Mouse (Mus musculus) ovary, postnatal 36 days (tissue): Measurements from ENCODE around the gene Bbx.
A peak's percentile ranks its signal among the peaks of the same experiment; 100 is the strongest.

Experiments used
- DNase-seq: peaks from one replicate; pipeline ENCODE4 v3.0.0; 2022; ENCODE audit warnings: low spot score, mixed read lengths

Bbx gene

GRCm38 (mm10) chr16:50311588-50311987, 120.6 kb downstream of the Bbx start:
- DNase-seq: no peak

GRCm38 (mm10) chr16:50309411-50310042, 122.7 kb downstream of the Bbx start:
- peak; percentile 65 for DNase-seq

DNA sequence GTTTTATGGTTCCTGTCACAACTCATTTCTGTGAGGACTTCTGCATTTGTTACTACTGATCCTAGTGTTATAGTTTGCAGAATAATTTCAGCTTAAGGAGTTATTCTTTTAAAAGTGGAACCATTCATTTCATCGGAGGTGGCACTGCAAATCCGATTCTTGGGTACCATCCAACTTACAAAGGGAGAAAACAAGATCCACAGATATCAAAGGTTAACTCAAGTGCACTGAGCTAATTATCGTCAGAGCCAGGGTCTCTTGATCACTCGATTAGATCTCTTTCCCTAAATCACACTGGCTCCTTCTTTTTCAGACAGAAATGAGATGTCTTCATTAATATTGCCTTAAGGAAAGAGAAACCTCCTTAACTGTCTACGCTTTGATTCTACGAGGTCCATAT, 123.9 kb downstream of the Bbx start:
- no peak for DNase-seq

GRCm38 (mm10) chr16:50307231-50307630, 125.0 kb downstream of the Bbx start:
- no peak for DNase-seq

GRCm38 (mm10) chr16:50306727-50307126, 125.5 kb downstream of the Bbx start:
- DNase-seq: no peak

GRCm38 (mm10) chr16:50305156-50305555, 127.0 kb downstream of the Bbx start:
- no peak for DNase-seq

- no peak for DNase-seq
Observed at GRCm38 (mm10) chr16:50302566-50302965, 129.6 kb downstream of the Bbx start.

- no peak for DNase-seq
Observed at GRCm38 (mm10) chr16:50298743-50299443, 133.3 kb downstream of the Bbx start.

- DNase-seq: no peak
Observed at GRCm38 (mm10) chr16:50293502-50294228, 138.5 kb downstream of the Bbx start.

DNA sequence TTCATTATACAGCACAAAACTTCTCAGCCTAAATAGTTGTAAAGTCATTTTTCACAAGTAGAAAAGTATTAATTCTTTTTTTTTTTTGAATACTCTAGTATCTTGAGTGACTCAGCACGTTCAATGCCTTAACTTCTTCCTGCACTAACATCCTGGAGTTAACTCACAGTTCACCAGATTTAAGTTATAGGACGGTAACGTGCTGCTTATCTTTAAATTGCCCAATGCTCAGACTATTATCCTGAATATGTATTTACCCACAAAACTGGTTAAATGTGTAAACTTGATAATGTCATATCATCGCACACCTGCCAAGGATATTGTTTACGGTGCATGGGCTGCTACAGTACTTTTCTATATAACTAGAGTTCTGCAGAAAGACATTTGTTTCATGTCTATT, 139.4 kb downstream of the Bbx start:
- DNase-seq: no peak

- DNase-seq: no peak
Observed at GRCm38 (mm10) chr16:50289764-50290163, 142.4 kb downstream of the Bbx start.

- no peak for DNase-seq
Observed at GRCm38 (mm10) chr16:50272813-50273212, 159.4 kb downstream of the Bbx start.

DNA sequence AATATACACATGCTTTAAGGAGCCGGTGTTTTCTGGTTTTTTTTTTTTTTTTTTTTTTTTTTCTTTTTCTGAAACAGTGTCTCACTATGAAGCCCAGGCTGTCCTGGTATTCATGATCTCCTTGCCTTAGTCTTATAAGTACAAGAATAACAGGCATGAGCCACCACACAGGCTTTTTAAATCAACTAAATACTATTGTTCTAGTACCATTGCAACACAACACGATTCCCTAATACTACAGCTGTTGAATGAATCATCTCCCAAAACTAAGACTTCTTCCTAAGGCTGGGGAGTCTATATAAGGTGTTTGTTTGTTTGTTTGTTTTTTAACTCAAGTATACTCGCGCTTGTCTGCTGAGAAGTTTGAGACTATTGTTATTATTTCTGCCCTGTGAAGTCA, 169.5 kb downstream of the Bbx start:
- no peak for DNase-seq

DNA sequence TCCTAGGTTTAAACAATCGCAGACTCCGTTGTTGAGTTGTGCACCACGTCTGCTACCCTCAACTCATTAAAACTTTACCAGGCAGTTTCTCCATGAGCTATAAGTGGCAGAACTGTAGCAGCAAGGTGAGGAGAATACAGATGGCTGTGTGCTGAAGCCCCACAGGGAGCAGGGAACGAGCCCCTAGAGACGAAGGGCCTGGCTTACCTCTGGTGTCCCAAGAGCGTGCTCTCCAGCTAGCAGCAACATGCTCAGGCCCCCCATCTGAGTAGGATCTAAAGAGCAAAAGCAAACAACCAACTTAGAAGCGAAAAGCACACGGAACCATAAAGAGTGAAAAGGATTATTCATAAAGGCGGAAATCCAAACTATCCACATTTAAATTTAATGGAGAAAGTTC, 170.0 kb downstream of the Bbx start:
- no peak for DNase-seq

GRCm38 (mm10) chr16:50261741-50262140, 170.4 kb downstream of the Bbx start:
- no peak for DNase-seq

GRCm38 (mm10) chr16:50254522-50255159, 177.5 kb downstream of the Bbx start:
- DNase-seq: no peak

GRCm38 (mm10) chr16:50251417-50251975, 180.7 kb downstream of the Bbx start:
- DNase-seq: no peak

GRCm38 (mm10) chr16:50250469-50250868, 181.7 kb downstream of the Bbx start:
- DNase-seq: no peak

DNA sequence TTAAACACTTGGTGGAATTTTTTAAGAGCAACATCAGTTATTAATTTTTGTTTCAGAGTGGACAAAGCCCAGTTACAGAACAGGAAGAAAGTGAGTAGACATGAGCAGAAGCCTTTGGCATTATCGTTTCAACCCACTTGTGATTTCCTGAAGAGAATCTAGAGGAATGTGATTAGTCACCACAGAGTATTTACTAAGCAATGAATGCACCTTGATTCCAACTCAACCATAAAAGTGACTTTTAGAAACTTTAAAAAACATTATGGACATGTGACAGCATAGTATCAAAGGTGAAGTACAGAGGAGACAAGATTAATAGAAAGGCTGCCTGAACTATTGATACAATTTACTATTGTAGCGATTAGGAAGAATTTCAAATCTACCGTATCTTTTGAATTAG, 183.2 kb downstream of the Bbx start:
- no peak for DNase-seq

- no peak for DNase-seq
Observed at GRCm38 (mm10) chr16:50242444-50242843, 189.7 kb downstream of the Bbx start.

DNA sequence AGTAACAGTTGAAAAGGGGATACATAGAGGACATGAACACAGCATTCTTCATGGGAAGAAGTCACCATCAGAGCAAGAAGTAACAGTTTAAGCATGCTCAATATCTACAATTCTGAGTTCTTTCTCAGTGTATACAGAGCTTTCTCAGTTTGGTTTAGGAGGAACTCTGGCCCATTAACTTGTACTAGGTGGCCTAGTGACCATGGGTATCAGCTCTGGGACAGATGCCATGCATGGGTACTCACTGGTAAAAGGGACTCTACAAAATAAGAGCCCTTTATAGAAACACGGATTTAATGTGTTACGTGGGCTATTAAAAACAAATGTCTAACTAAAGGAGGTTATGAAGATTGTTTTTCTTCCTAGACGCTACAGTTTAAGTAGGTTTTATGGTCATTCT, 190.6 kb downstream of the Bbx start:
- no peak for DNase-seq

GRCm38 (mm10) chr16:50235231-50235630, 197.0 kb downstream of the Bbx start:
- DNase-seq: no peak
